Mouse (Mus musculus) macrophage (primary cell): ENCODE results near the gene Akr1b3. TPM values are rescaled to one million over a fixed set of nuclear protein-coding genes. Genes with fewer than 3 reads are reported as not detected.
"Not testable (repeated sequence)": the region's sequence is repeated elsewhere in the genome, so short reads cannot be mapped to it uniquely, and the experiment has no call there.

Experiments used
- H3K27ac ChIP-seq: fragments of 350-480 bp; formaldehyde crosslinking; 2 replicates; pipeline ENCODE4 v1.9.0; 2021
- H3K36me3 ChIP-seq: fragments of 350-480 bp; formaldehyde crosslinking; 2 replicates; pipeline ENCODE4 v1.9.0; 2021; ENCODE audit errors: inconsistent target
- H3K4me3 ChIP-seq: fragments of 350-480 bp; formaldehyde crosslinking; 2 replicates; pipeline ENCODE4 v1.9.0; 2021; ENCODE audit errors: inconsistent target
- H3K79me2 ChIP-seq: fragments of 350-480 bp; formaldehyde crosslinking; 2 replicates; pipeline ENCODE4 v1.9.0; 2021; ENCODE audit errors: inconsistent target
- WGBS: methylation state at CpG from one replicate; pipeline ENCODE4 v1.1.7; 2026; ENCODE audit warnings: inconsistent platforms; ENCODE audit not compliant: missing documents; 5-methylcytosine and 5-hydroxymethylcytosine counted together
- polyA plus RNA-seq: library from polyadenylated mRNA; stranded (reverse); fragments of 250-400 nt; gene quantifications from 3 replicates; pipeline ENCODE4 v1.2.4, GENCODE M21; 2018; ENCODE audit warnings: inconsistent platforms
- total RNA-seq, 78 experiments: library from RNA; depleted of rRNA; stranded (reverse); fragments of 250-400 nt; gene quantifications; 1 replicate in 9 of 78; 2 replicates in 24 of 78; 3 replicates in 43 of 78; 4 replicates in 2 of 78; pipeline ENCODE4 v1.2.4; 2018; ENCODE audit warnings: inconsistent platforms in 56 of 78

The Akr1b3 gene
- total RNA-seq (2018; cell fraction: chromatin; rRNA removed), result 10 to 100 TPM in 16 of 26 experiments, 1 to 10 TPM in 10; 2.4 to 38.1 (median 13.1) TPM
- 100 to 1,000 TPM; 107 to 158 (median 137) TPM for total RNA-seq (2018; cell fraction: cytosol; rRNA removed)
- total RNA-seq (2018; cell fraction: nucleus; rRNA removed), result 10 to 100 TPM; 16.9 to 77.1 (median 35.1) TPM
- polyA plus RNA-seq, result 115 to 197 TPM (median 149 TPM) in 3 replicates

- Histone ChIP-seq H3K79me2 (peaks cover 44% of the 10 kb centered on the region), H3K4me3 (peak within 1 kb of the TSS; percentile 70), H3K36me3 (peaks cover 3% of the 10 kb centered on the region; the same call in 1 of the 2 replicates), H3K27ac (peak within 1 kb of the TSS; percentile 52)
- under 1% methylated on average over 60 of the region's 60 CpGs for WGBS
These were observed at the start of gene Akr1b3 for GRCm38 (mm10) chr6:34316854-34317771. Akr1b3 (minus strand) TSS chr6:34317478.

GRCm38 (mm10) chr6:34364217-34365136 is 47.2 kb upstream of the Akr1b3 start:
- no peaks in the 10 kb centered on the region for H3K36me3 ChIP-seq
- no peaks in the 10 kb centered on the region for H3K79me2 ChIP-seq
- no peak overlapping the region for H3K27ac ChIP-seq
- no peak overlapping the region for H3K4me3 ChIP-seq
- WGBS, result 83% methylated on average over 10 of the region's 12 CpGs

GRCm38 (mm10) chr6:34355841-34356240 is 38.6 kb upstream of the Akr1b3 start:
- no peak overlapping the region for H3K27ac ChIP-seq
- H3K4me3 ChIP-seq, result no peak overlapping the region
- H3K79me2 ChIP-seq, result no peaks in the 10 kb centered on the region
- 93% methylated on average over 9 of the region's 9 CpGs for WGBS
- H3K36me3 ChIP-seq, result no peaks in the 10 kb centered on the region

GRCm38 (mm10) chr6:34355349-34355747 is 38.1 kb upstream of the Akr1b3 start:
- no peaks in the 10 kb centered on the region for H3K79me2 ChIP-seq
- H3K27ac ChIP-seq, result no peak overlapping the region
- no peak overlapping the region for H3K4me3 ChIP-seq
- 89% methylated on average over 6 of the region's 6 CpGs for WGBS
- H3K36me3 ChIP-seq, result no peaks in the 10 kb centered on the region

- WGBS, result 91% methylated on average over 8 of the region's 8 CpGs
- H3K4me3 ChIP-seq, result peak overlapping the region; percentile 12; the same call in 1 of the 2 replicates
- H3K79me2 ChIP-seq, result no peaks in the 10 kb centered on the region
- no peaks in the 10 kb centered on the region for H3K36me3 ChIP-seq
- peak overlapping the region; percentile 3; the same call in 1 of the 2 replicates for H3K27ac ChIP-seq
These were observed 37.4 kb upstream of the Akr1b3 start for GRCm38 (mm10) chr6:34354354-34355348.

- Histone ChIP-seq H3K27ac (peak within 1 kb of the TSS; percentile 17), H3K36me3 (no peaks in the 10 kb centered on the region), H3K4me3 (peak within 1 kb of the TSS; percentile 12; the same call in 1 of the 2 replicates), H3K79me2 (no peaks in the 10 kb centered on the region)
- WGBS, result 54% methylated on average over 14 of the region's 16 CpGs
These were observed 36.5 kb upstream of the Akr1b3 start, which contains the start of gene Akr1b8 for GRCm38 (mm10) chr6:34353658-34354353. Akr1b8 (plus strand) TSS chr6:34354119.

GRCm38 (mm10) chr6:34352401-34352800 is 35.1 kb upstream of the Akr1b3 start:
- WGBS, result 100% methylated on average over 3 of the region's 3 CpGs

GRCm38 (mm10) chr6:34351481-34351880 is 34.2 kb upstream of the Akr1b3 start:
- not testable (repeated sequence) for H3K79me2 ChIP-seq, H3K36me3 ChIP-seq, H3K27ac ChIP-seq, H3K4me3 ChIP-seq
- WGBS, result 83% methylated on average over 7 of the region's 10 CpGs

More at GRCm38 (mm10) chr6:34352401-34352800, 35.1 kb upstream of the Akr1b3 start:
- Histone ChIP-seq H3K27ac (no peak overlapping the region), H3K4me3 (no peak overlapping the region), H3K36me3 (no peaks in the 10 kb centered on the region), H3K79me2 (no peaks in the 10 kb centered on the region)

- Histone ChIP-seq H3K79me2 (no peaks in the 10 kb centered on the region), H3K36me3 (no peaks in the 10 kb centered on the region), H3K27ac (no peak overlapping the region), H3K4me3 (no peak overlapping the region)
- WGBS, result 75% methylated on average over 12 of the region's 12 CpGs
These were observed 32.9 kb upstream of the Akr1b3 start for GRCm38 (mm10) chr6:34350037-34350699.

GRCm38 (mm10) chr6:34346096-34346898 is 29.0 kb upstream of the Akr1b3 start:
- no peak overlapping the region for H3K4me3 ChIP-seq
- H3K27ac ChIP-seq, result no peak overlapping the region
- WGBS, result 64% methylated on average over 13 of the region's 14 CpGs
- no peaks in the 10 kb centered on the region for H3K36me3 ChIP-seq
- no peaks in the 10 kb centered on the region for H3K79me2 ChIP-seq

GRCm38 (mm10) chr6:34344935-34345334 is 27.7 kb upstream of the Akr1b3 start:
- H3K4me3 ChIP-seq, result no peak overlapping the region
- no peaks in the 10 kb centered on the region for H3K36me3 ChIP-seq
- WGBS, result 39% methylated on average over 9 of the region's 9 CpGs
- H3K27ac ChIP-seq, result no peak overlapping the region
- no peaks in the 10 kb centered on the region for H3K79me2 ChIP-seq
